Mouse (Mus musculus) embryonic stem cell, embryonic (primary cell): ENCODE results near the gene Rab37.

Experiments used
- CTCF ChIA-PET, 4 experiments: fragments of 300-600 bp in 2 of 4; fragments of 350-600 bp in 2 of 4; sonication (Branson Sonifier 250); formaldehyde crosslinking; loops; one replicate each; lab custom pipeline; 2022; ENCODE audit warnings: inconsistent platforms in 2 of 4; lab: Charles Lee
- POLR2A ChIA-PET, 4 experiments: fragments of 300-600 bp in 2 of 4; fragments of 350-600 bp in 2 of 4; sonication (Branson Sonifier 250); formaldehyde crosslinking; loops; one replicate each; lab custom pipeline; 2022; ENCODE audit warnings: antibody characterized with exemption in 4 of 4, inconsistent platforms in 1 of 4; lab: Charles Lee

The Rab37 gene

GRCm38 (mm10) chr11:115103470-115104413 is 12.5 kb downstream of the Rab37 start:
- ChIA-PET POLR2A (interaction anchor here (0.5 to 4.9 kb wide), 59 partner anchors 8 to 867 kb away, joined by 3 to 92 read pairs (median 4); partner anchors contain the start of genes Rab37 (in 3 of the 4), Fdxr (in 2 of the 4), Slc9a3r1 (in 2 of the 4) and Jpt1 (in 1 of the 4)), CTCF (interaction anchor here (0.6 to 2.7 kb wide), 32 partner anchors 12 to 1410 kb away, joined by 3 to 31 read pairs (median 4); partner anchors contain the start of genes Rab37 (in 1 of the 4) and Slc9a3r1 (in 1 of the 4))

- ChIA-PET CTCF (interaction anchor here (0.5 to 2.7 kb wide), 13 partner anchors 13 to 982 kb away, joined by 3 to 31 read pairs (median 5); partner anchors contain the start of genes Rab37 (in 1 of the 4) and Slc9a3r1 (in 1 of the 4)), POLR2A (interaction anchor here in 3 of 4 experiments (0.6 to 4.9 kb wide), 29 partner anchors 9 to 408 kb away, joined by 3 to 92 read pairs (median 4); partner anchors contain the start of genes Fdxr (in 2 of the 3), Slc9a3r1 (in 2 of the 3), Nat9 (in 1 of the 3) and Rab37 (in 1 of the 3))
Measured at GRCm38 (mm10) chr11:115104769-115105563, 13.7 kb downstream of the Rab37 start.

- POLR2A ChIA-PET = no interaction called here
- CTCF ChIA-PET = no interaction called here
Measured at GRCm38 (mm10) chr11:115106638-115107037, 15.4 kb downstream of the Rab37 start.

GRCm38 (mm10) chr11:115107403-115107916 is 16.2 kb downstream of the Rab37 start:
- CTCF ChIA-PET = interaction anchor here in 2 of 4 experiments (0.5 to 1.1 kb wide), 4 partner anchors 46 to 1536 kb away, joined by 4 to 6 read pairs (median 4); no protein-coding TSS in a partner anchor
- POLR2A ChIA-PET = interaction anchor here in 1 of 4 experiments (0.9 to 1.5 kb wide), 4 partner anchors 10 to 46 kb away, joined by 3 to 5 read pairs (median 4); partner anchors contain the start of gene Rab37

- ChIA-PET POLR2A (interaction anchor here in 3 of 4 experiments (0.7 to 1.5 kb wide), 5 partner anchors 11 to 45 kb away, joined by 3 to 5 read pairs (median 4); partner anchors contain the start of gene Rab37 (in 1 of the 3)), CTCF (interaction anchor here in 1 of 4 experiments (0.5 to 1.1 kb wide), 3 partner anchors 18 to 59 kb away, joined by 4 to 6 read pairs (median 5); no protein-coding TSS in a partner anchor)
Measured at GRCm38 (mm10) chr11:115108176-115108575, 16.9 kb downstream of the Rab37 start.

- ChIA-PET POLR2A (interaction anchor here in 2 of 4 experiments (0.6 to 1.2 kb wide), 3 partner anchors 19 to 371 kb away, joined by 3 to 6 read pairs (median 4); partner anchors contain the start of gene Rab37 (in 2 of the 2)), CTCF (interaction anchor here in 1 of 4 experiments (0.6 kb wide), 1 partner anchor 50 kb away, joined by 3 read pairs; no protein-coding TSS in a partner anchor)
Measured at GRCm38 (mm10) chr11:115110271-115110670, 19.0 kb downstream of the Rab37 start.

- ChIA-PET CTCF (interaction anchor here in 1 of 4 experiments (1.3 kb wide), 1 partner anchor 41 kb away, joined by 5 read pairs; no protein-coding TSS in a partner anchor), POLR2A (interaction anchor here in 1 of 4 experiments (0.5 kb wide), 1 partner anchor 169 kb away, joined by 5 read pairs; no protein-coding TSS in a partner anchor)
Measured at GRCm38 (mm10) chr11:115112196-115112595, 21.0 kb downstream of the Rab37 start.

GRCm38 (mm10) chr11:115119409-115119808 is 28.2 kb downstream of the Rab37 start:
- ChIA-PET CTCF (interaction anchor here in 2 of 4 experiments (0.6 to 0.7 kb wide), 2 partner anchors 109 to 203 kb away, joined by 3 to 8 read pairs; no protein-coding TSS in a partner anchor), POLR2A (interaction anchor here in 2 of 4 experiments (0.6 to 1.1 kb wide), 4 partner anchors 15 to 252 kb away, joined by 3 to 4 read pairs (median 4); partner anchors contain the start of gene Rab37 (in 1 of the 2))

- ChIA-PET CTCF (interaction anchor here in 2 of 4 experiments (0.5 to 1.1 kb wide), 2 partner anchors 45 to 318 kb away, joined by 3 read pairs; no protein-coding TSS in a partner anchor), POLR2A (no interaction called here)
Measured at GRCm38 (mm10) chr11:115128483-115128882, 37.3 kb downstream of the Rab37 start.

GRCm38 (mm10) chr11:115129508-115130126 is 38.4 kb downstream of the Rab37 start:
- ChIA-PET CTCF (interaction anchor here (0.6 to 1.4 kb wide), 9 partner anchors 24 to 1261 kb away, joined by 3 to 17 read pairs (median 3); partner anchors contain the start of gene Cdr2l (in 1 of the 4)), POLR2A (interaction anchor here (0.7 to 1.4 kb wide), 5 partner anchors 8 to 27 kb away, joined by 3 to 5 read pairs (median 4); no protein-coding TSS in a partner anchor)

- CTCF ChIA-PET = no interaction called here
Measured at GRCm38 (mm10) chr11:115131768-115132381, 40.6 kb downstream of the Rab37 start.

GRCm38 (mm10) chr11:115133800-115134199 is 42.6 kb downstream of the Rab37 start, which contains the start of gene Cd300lf:
Gene Cd300lf, minus strand, starts transcription at chr11:115133992.
- ChIA-PET CTCF (interaction anchor here in 1 of 4 experiments (1.2 kb wide), 1 partner anchor 21 kb away, joined by 4 read pairs; no protein-coding TSS in a partner anchor), POLR2A (interaction anchor here in 1 of 4 experiments (1.4 kb wide), 1 partner anchor 18 kb away, joined by 5 read pairs; no protein-coding TSS in a partner anchor)

More at GRCm38 (mm10) chr11:115131768-115132381, 40.6 kb downstream of the Rab37 start:
- POLR2A ChIA-PET = interaction anchor here in 1 of 4 experiments (0.5 to 0.7 kb wide), 2 partner anchors 24 to 1406 kb away, joined by 3 read pairs; no protein-coding TSS in a partner anchor

GRCm38 (mm10) chr11:115138597-115139262 is 47.5 kb downstream of the Rab37 start:
- CTCF ChIA-PET = interaction anchor here in 2 of 4 experiments (0.5 to 1.3 kb wide), 4 partner anchors 15 to 393 kb away, joined by 3 to 5 read pairs (median 4); no protein-coding TSS in a partner anchor
- POLR2A ChIA-PET = interaction anchor here in 2 of 4 experiments (0.6 to 1.4 kb wide), 4 partner anchors 9 to 1247 kb away, joined by 3 to 4 read pairs (median 3); no protein-coding TSS in a partner anchor

- ChIA-PET CTCF (interaction anchor here in 1 of 4 experiments (1.6 kb wide), 1 partner anchor 12 kb away, joined by 7 read pairs; no protein-coding TSS in a partner anchor), POLR2A (interaction anchor here in 2 of 4 experiments (1.0 to 1.4 kb wide), 3 partner anchors 22 to 39 kb away, joined by 3 to 4 read pairs (median 3); no protein-coding TSS in a partner anchor)
Measured at GRCm38 (mm10) chr11:115141970-115142369, 50.7 kb downstream of the Rab37 start.

GRCm38 (mm10) chr11:115147813-115148212 is 56.6 kb downstream of the Rab37 start:
- ChIA-PET POLR2A (no interaction called here), CTCF (no interaction called here)
